Mouse (Mus musculus) MEL (cell line): ENCODE results near the gene Zfp280c. TPM values are rescaled to one million over a fixed set of nuclear protein-coding genes. Genes with fewer than 3 reads are reported as not detected.

Experiments
- DNase-seq: peaks from one replicate; pipeline ENCODE4 v3.0.0; 2011; ENCODE audit warnings: low read depth, low spot score
- H3K27ac ChIP-seq: 2 replicates; pipeline ENCODE4 v1.5.1; 2012; ENCODE audit warnings: low read depth, mild to moderate bottlenecking, control low read depth, low read length, moderate library complexity; ENCODE audit not compliant: control insufficient read depth
- H3K27me3 ChIP-seq, 2 experiments: fragments of 150-350 bp in 1 of 2; sonication (generic) in 1 of 2; 2 replicates each; pipeline ENCODE4 v1.6.1; 2012; ENCODE audit warnings: low read length in 2 of 2, mild to moderate bottlenecking in 2 of 2, improper control_type of control experiment in 1 of 2, moderate library complexity in 1 of 2; ENCODE audit not compliant: insufficient read depth in 2 of 2, control insufficient read depth in 1 of 2
- H3K36me3 ChIP-seq, 2 experiments: 2 replicates each; pipeline ENCODE4 v1.6.1; 2012 to 2014; ENCODE audit warnings: low read length in 2 of 2, improper control_type of control experiment in 1 of 2, inconsistent platforms in 1 of 2, mild to moderate bottlenecking in 1 of 2; ENCODE audit not compliant: insufficient read depth in 2 of 2, control insufficient read depth in 1 of 2
- H3K4me1 ChIP-seq, 2 experiments: fragments of 150-350 bp in 1 of 2; sonication (generic) in 1 of 2; 2 replicates each; pipeline ENCODE4 v1.6.1; 2012; ENCODE audit warnings: low read length in 2 of 2, improper control_type of control experiment in 1 of 2, mild to moderate bottlenecking in 1 of 2; ENCODE audit not compliant: insufficient read depth in 2 of 2, control insufficient read depth in 1 of 2
- H3K4me3 ChIP-seq, 2 experiments: fragments of 150-350 bp in 1 of 2; sonication (generic) in 1 of 2; 2 replicates each; pipeline ENCODE4 v1.5.1; 2012; ENCODE audit warnings: low read depth in 2 of 2, low read length in 2 of 2, mild to moderate bottlenecking in 2 of 2, moderate library complexity in 2 of 2, control low read depth in 1 of 2, improper control_type of control experiment in 1 of 2; ENCODE audit not compliant: control insufficient read depth in 1 of 2, insufficient read depth in 1 of 2
- H3K79me2 ChIP-seq: 2 replicates; pipeline ENCODE4 v1.6.1; 2012; ENCODE audit warnings: mild to moderate bottlenecking, low read length, moderate library complexity; ENCODE audit not compliant: control insufficient read depth, poor library complexity, insufficient read depth
- H3K9ac ChIP-seq: 2 replicates; pipeline ENCODE4 v1.6.1; 2012; ENCODE audit warnings: low read depth, mild to moderate bottlenecking, control low read depth, low read length, moderate library complexity; ENCODE audit not compliant: control insufficient read depth, poor library complexity, severe bottlenecking
- H3K9me3 ChIP-seq: fragments of 150-350 bp; sonication (generic); replicated peaks from 2 replicates; pipeline ENCODE4 v1.6.1; 2012; ENCODE audit warnings: mild to moderate bottlenecking, low read length, improper control_type of control experiment, moderate library complexity; ENCODE audit not compliant: insufficient read depth
- CHD2 ChIP-seq: IDR thresholded peaks from 2 replicates; pipeline ENCODE4 v1.6.1; 2011; ENCODE audit warnings: low read length, improper control_type of control experiment
- E2F4 ChIP-seq: IDR thresholded peaks from 2 replicates; pipeline ENCODE4 v1.6.1; 2011; ENCODE audit warnings: low read depth, low read length, improper control_type of control experiment, borderline replicate concordance
- ELF1 ChIP-seq: IDR thresholded peaks from 2 replicates; pipeline ENCODE4 v1.6.1; 2014; ENCODE audit warnings: low read depth, mild to moderate bottlenecking, inconsistent platforms, low read length, improper control_type of control experiment, moderate library complexity
- EP300 ChIP-seq, 2 experiments: IDR thresholded peaks; 2 replicates each; pipeline ENCODE4 v1.6.1; 2011; ENCODE audit warnings: improper control_type of control experiment in 2 of 2, low read length in 2 of 2, low read depth in 1 of 2, mild to moderate bottlenecking in 1 of 2
- ETS1 ChIP-seq: IDR thresholded peaks from 2 replicates; pipeline ENCODE4 v1.6.1; 2012; ENCODE audit warnings: low read depth, mild to moderate bottlenecking, inconsistent platforms, low read length, improper control_type of control experiment, moderate library complexity
- GABPA ChIP-seq: IDR thresholded peaks from 2 replicates; pipeline ENCODE4 v1.6.1; 2012; ENCODE audit warnings: low read depth, mild to moderate bottlenecking, inconsistent platforms, low read length, improper control_type of control experiment, moderate library complexity
- HCFC1 ChIP-seq: IDR thresholded peaks from 2 replicates; pipeline ENCODE4 v1.6.1; 2012; ENCODE audit warnings: low read depth, mild to moderate bottlenecking, inconsistent platforms, low read length, improper control_type of control experiment, moderate library complexity
- JUND ChIP-seq: IDR thresholded peaks from 2 replicates; pipeline ENCODE4 v1.6.1; 2011; ENCODE audit warnings: low read depth, mild to moderate bottlenecking, improper control_type of control experiment, low read length
- MAFK ChIP-seq: IDR thresholded peaks from 2 replicates; pipeline ENCODE4 v1.6.1; 2011; ENCODE audit warnings: low read depth, mild to moderate bottlenecking, low read length, improper control_type of control experiment, borderline replicate concordance
- MAX ChIP-seq: IDR thresholded peaks from 2 replicates; pipeline ENCODE4 v1.6.1; 2011; ENCODE audit warnings: low read length, improper control_type of control experiment
- MAZ ChIP-seq: IDR thresholded peaks from 2 replicates; pipeline ENCODE4 v1.6.1; 2012; ENCODE audit warnings: low read depth, mild to moderate bottlenecking, inconsistent platforms, low read length, improper control_type of control experiment
- MEF2A ChIP-seq: IDR thresholded peaks from 2 replicates; pipeline ENCODE4 v1.6.1; 2014; ENCODE audit warnings: low read depth, mild to moderate bottlenecking, inconsistent platforms, low read length, improper control_type of control experiment; ENCODE audit not compliant: poor library complexity, insufficient replicate concordance, severe bottlenecking; ENCODE audit errors: extremely low read depth
- MYB ChIP-seq: IDR thresholded peaks from 2 replicates; pipeline ENCODE4 v1.6.1; 2011; ENCODE audit warnings: mild to moderate bottlenecking, low read depth, low read length, improper control_type of control experiment
- MYC ChIP-seq: IDR thresholded peaks from 2 replicates; pipeline ENCODE4 v1.6.1; 2011; ENCODE audit warnings: low read depth, mild to moderate bottlenecking, low read length, improper control_type of control experiment, moderate library complexity
- NELFE ChIP-seq: IDR thresholded peaks from 2 replicates; pipeline ENCODE4 v1.6.1; 2011; ENCODE audit warnings: low read depth, low read length, improper control_type of control experiment
- NRF1 ChIP-seq: IDR thresholded peaks from 2 replicates; pipeline ENCODE4 v1.6.1; 2014; ENCODE audit warnings: low read depth, mild to moderate bottlenecking, inconsistent platforms, low read length, improper control_type of control experiment, moderate library complexity; ENCODE audit not compliant: poor library complexity, insufficient read depth, severe bottlenecking
- POLR2AphosphoS2 ChIP-seq: IDR thresholded peaks from 2 replicates; pipeline ENCODE4 v1.6.1; 2011; ENCODE audit warnings: low read length, improper control_type of control experiment
- POLR2AphosphoS5 ChIP-seq: IDR thresholded peaks from 2 replicates; pipeline ENCODE4 v1.6.1; 2012; ENCODE audit warnings: low read depth, borderline replicate concordance, mild to moderate bottlenecking, inconsistent platforms, low read length, moderate library complexity, mixed read lengths
- RCOR1 ChIP-seq: IDR thresholded peaks from 2 replicates; pipeline ENCODE4 v1.6.1; 2012; ENCODE audit warnings: low read depth, mild to moderate bottlenecking, inconsistent platforms, low read length, improper control_type of control experiment
- SIN3A ChIP-seq: IDR thresholded peaks from 2 replicates; pipeline ENCODE4 v1.6.1; 2012; ENCODE audit warnings: low read length, improper control_type of control experiment, inconsistent platforms
- SMC3 ChIP-seq: IDR thresholded peaks from 2 replicates; pipeline ENCODE4 v1.6.1; 2011; ENCODE audit warnings: low read depth, low read length, improper control_type of control experiment
- TAL1 ChIP-seq: IDR thresholded peaks from 2 replicates; pipeline ENCODE4 v1.6.1; 2012; ENCODE audit warnings: mild to moderate bottlenecking, inconsistent platforms, low read length, moderate library complexity, mixed read lengths
- TBP ChIP-seq: IDR thresholded peaks from 2 replicates; pipeline ENCODE4 v1.8.0; 2011; ENCODE audit warnings: low read depth, low read length, improper control_type of control experiment
- TCF12 ChIP-seq: IDR thresholded peaks from 2 replicates; pipeline ENCODE4 v1.6.1; 2014; ENCODE audit warnings: low read depth, mild to moderate bottlenecking, inconsistent platforms, low read length, improper control_type of control experiment, moderate library complexity
- UBTF ChIP-seq: IDR thresholded peaks from 2 replicates; pipeline ENCODE4 v1.6.1; 2012; ENCODE audit warnings: low read depth, mild to moderate bottlenecking, inconsistent platforms, low read length, improper control_type of control experiment, moderate library complexity, borderline replicate concordance; ENCODE audit not compliant: insufficient read depth
- ZC3H11A ChIP-seq: IDR thresholded peaks from 2 replicates; pipeline ENCODE4 v1.6.1; 2012; ENCODE audit warnings: low read depth, mild to moderate bottlenecking, inconsistent platforms, low read length, improper control_type of control experiment
- polyA plus RNA-seq, 2 experiments: library from polyadenylated mRNA; stranded (reverse) in 1 of 2; unstranded in 1 of 2; fragments of >175 nt in 1 of 2; fragments of >200 nt in 1 of 2; gene quantifications; 2 replicates each; pipeline versions ENCODE4 v1.2.1 to v1.2.4; 2012; ENCODE audit warnings: low replicate concordance in 2 of 2, low read depth in 1 of 2; ENCODE audit not compliant: insufficient read length in 2 of 2, insufficient read depth in 1 of 2, missing spikeins in 1 of 2
- total RNA-seq: library from RNA; depleted of rRNA; stranded (reverse); fragments of 300-350 nt; gene quantifications from 2 replicates; pipeline ENCODE4 v1.2.3, GENCODE M21; 2012

Gene Zfp280c
- total and polyA plus RNA-seq, 3 experiments = 14.2 to 16.7 TPM; not detected in 1

GRCm38 (mm10) chrX:48623049-48623378 lies 28.7 kb upstream of the Zfp280c start:
- TF ChIP-seq UBTF (no peak), MAZ (no peak), MEF2A (no peak), ZC3H11A (no peak), ETS1 (peak; percentile 29; the same call in 1 of the 2 replicates), GABPA (no peak), ELF1 (no peak), TAL1 (no peak), NELFE (peak; percentile 1; the same call in 1 of the 2 replicates), MAX (no peak), MYB (no peak), MYC (no peak), E2F4 (no peak), CHD2 (no peak), SMC3 (no peak), SIN3A (no peak), TCF12 (0 out of 2 replicates have a peak, but pooled peaks have one; percentile 7), MAFK (no peak), POLR2AphosphoS2 (no peak), POLR2AphosphoS5 (no peak), NRF1 (no peak), TBP (0 out of 2 replicates have a peak, but pooled peaks have one; percentile 53), JUND (no peak), HCFC1 (no peak), RCOR1 (no peak), EP300 (IDR thresholded peaks at IDR 0.05; ENCODE audit: low read depth in 1 of 2, low read length in 2 of 2) (peak in 1 of 2 experiments; percentile 24; a peak in 1 of 4 replicates)
- peak overlapping the region; percentile 74 for H3K9ac ChIP-seq
- DNase-seq = no peak
- no peaks in the 10 kb centered on the region for H3K79me2 ChIP-seq
- H3K4me3 ChIP-seq = peak overlapping the region; percentile 72 to 91
- peak overlapping the region; percentile 87 for H3K27ac ChIP-seq
- no peaks in the 10 kb centered on the region for H3K9me3 ChIP-seq
- H3K4me1 ChIP-seq = no peaks in the 10 kb centered on the region; a peak in 1 of 4 replicates
- H3K36me3 ChIP-seq = no peaks in the 10 kb centered on the region; a peak in 1 of 4 replicates
- no peaks in the 10 kb centered on the region for H3K27me3 ChIP-seq
